Mouse (Mus musculus): ENCODE data around the gene Gpatch2l. TPM values are rescaled to one million over a fixed set of nuclear protein-coding genes. Genes with fewer than 3 reads are reported as not detected.

Gpatch2l gene
- total RNA-seq (2023), result 47.8 TPM

GRCm38 (mm10) chr12:86241604-86242536 is at the start of gene Gpatch2l:
Gpatch2l (plus strand) TSS chr12:86241858.

Other genes with a start within 250 kb of the Gpatch2l start
- 1.3 TPM for gene Tgfb3, start 162.8 kb upstream of the Gpatch2l start, total RNA-seq (2023)
- not detected for gene Ift43, start 159.3 kb upstream of the Gpatch2l start, total RNA-seq (2023)
- not detected for gene Esrrb, start 119.3 kb downstream of the Gpatch2l start, total RNA-seq (2023)

Measured in CD4-positive naive resting alpha-beta T cell, adult 57 days (primary cell).